Mouse (Mus musculus) right cerebral cortex, postnatal 14 days (tissue): Measurements from ENCODE around the gene Nlrp1b.
A peak's percentile ranks its signal among the peaks of the same experiment; 100 is the strongest.

Experiments
- DNase-seq: peaks from one replicate; pipeline ENCODE4 v3.0.0; 2022

Gene Nlrp1b

GRCm38 (mm10) chr11:71230684-71231480 is at the start of gene Nlrp1b:
Nlrp1b (minus strand) TSS chr11:71230733.
- DNase-seq: no peak

GRCm38 (mm10) chr11:71261036-71261435 is 30.5 kb upstream of the Nlrp1b start:
- no peak for DNase-seq

GRCm38 (mm10) chr11:71251333-71251732 is 20.8 kb upstream of the Nlrp1b start:
- DNase-seq: peak; percentile 4

- peak; percentile 6 for DNase-seq
Measured at GRCm38 (mm10) chr11:71224614-71225013, 5.9 kb downstream of the Nlrp1b start.

- no peak for DNase-seq
Measured at GRCm38 (mm10) chr11:71202703-71203102, 27.8 kb downstream of the Nlrp1b start.

GRCm38 (mm10) chr11:71199349-71199748 is 31.2 kb downstream of the Nlrp1b start:
- DNase-seq: no peak

GRCm38 (mm10) chr11:71169633-71170032 is 60.9 kb downstream of the Nlrp1b start:
- no peak for DNase-seq

GRCm38 (mm10) chr11:71164139-71164538 is 66.4 kb downstream of the Nlrp1b start:
- DNase-seq: no peak

- DNase-seq: no peak
Measured at GRCm38 (mm10) chr11:71159439-71160136, 70.9 kb downstream of the Nlrp1b start.

GRCm38 (mm10) chr11:71155272-71155671 is 75.3 kb downstream of the Nlrp1b start:
- no peak for DNase-seq

GRCm38 (mm10) chr11:71144661-71145060 is 85.9 kb downstream of the Nlrp1b start, which contains the start of gene Nlrp1a:
Nlrp1a (minus strand) TSS chr11:71144704.
- DNase-seq: no peak

- DNase-seq: no peak
Measured at GRCm38 (mm10) chr11:71142031-71142430, 88.5 kb downstream of the Nlrp1b start.

GRCm38 (mm10) chr11:71107128-71107527 is 123.4 kb downstream of the Nlrp1b start:
- DNase-seq: no peak

- DNase-seq: no peak
Measured at GRCm38 (mm10) chr11:71106261-71107021, 124.1 kb downstream of the Nlrp1b start.

- no peak for DNase-seq
Measured at GRCm38 (mm10) chr11:71103931-71104330, 126.6 kb downstream of the Nlrp1b start.
